Mouse (Mus musculus) stomach, postnatal 0 days (tissue): Measurements from ENCODE around the gene Ift43. TPM values are rescaled to one million over a fixed set of nuclear protein-coding genes. Genes with fewer than 3 reads are reported as not detected.

Experiments used
- ATAC-seq: fragments of 200-750 bp; cut with Nextera tagmentation; 2 replicates; pipeline ENCODE4 v1.8.0; 2017; ENCODE audit not compliant: low FRiP score, low TSS enrichment
- DNase-seq: peaks from one replicate; pipeline ENCODE4 v3.0.0-alpha.2; 2016; ENCODE audit warnings: low spot score
- H3K27ac ChIP-seq: fragments of 300-500 bp; sonication (generic); replicated peaks from 2 replicates; pipeline ENCODE4 v1.5.1; 2014; ENCODE audit warnings: mild to moderate bottlenecking, control low read depth
- H3K27me3 ChIP-seq: fragments of 300-500 bp; sonication (generic); 2 replicates; pipeline ENCODE4 v1.6.1; 2014; ENCODE audit warnings: low read length; ENCODE audit not compliant: control insufficient read depth, insufficient read depth
- H3K36me3 ChIP-seq: fragments of 300-500 bp; sonication (generic); 2 replicates; pipeline ENCODE4 v1.6.1; 2014; ENCODE audit warnings: low read length, mixed read lengths; ENCODE audit not compliant: control insufficient read depth, insufficient read depth
- H3K4me1 ChIP-seq: fragments of 300-500 bp; sonication (generic); replicated peaks from 2 replicates; pipeline ENCODE4 v1.6.1; 2014; ENCODE audit warnings: antibody characterized with exemption; ENCODE audit not compliant: control insufficient read depth, insufficient read depth
- H3K4me2 ChIP-seq: fragments of 300-500 bp; sonication (generic); replicated peaks from 2 replicates; pipeline ENCODE4 v1.6.1; 2014; ENCODE audit warnings: low read depth, mild to moderate bottlenecking, control low read depth, moderate library complexity
- H3K4me3 ChIP-seq: fragments of 300-500 bp; sonication (generic); 2 replicates; pipeline ENCODE4 v1.5.1; 2014; ENCODE audit warnings: low read depth, low read length, control low read depth
- H3K9ac ChIP-seq: fragments of 300-500 bp; sonication (generic); 2 replicates; pipeline ENCODE4 v1.6.1; 2014; ENCODE audit warnings: mild to moderate bottlenecking, low read length, control low read depth, mixed read lengths
- H3K9me3 ChIP-seq: fragments of 300-500 bp; sonication (generic); 2 replicates; pipeline ENCODE4 v1.6.1; 2016; ENCODE audit warnings: low read length; ENCODE audit not compliant: control insufficient read depth
- CTCF ChIP-seq: IDR thresholded peaks from 2 replicates; pipeline ENCODE4 v1.5.1; 2016; ENCODE audit warnings: antibody characterized with exemption, low read depth, mild to moderate bottlenecking, moderate library complexity
- EP300 ChIP-seq: optimal IDR thresholded peaks from 2 replicates; pipeline ENCODE3; 2016; ENCODE audit warnings: antibody characterized with exemption
- WGBS: fragments of 180-500 bp; shearing (Covaris S2); extraction: QIAGEN DNeasy Blood & Tissue Kit; methylation state at CpG from one replicate; pipeline ENCODE4 v1.1.7; 2014; 5-methylcytosine and 5-hydroxymethylcytosine counted together
- polyA plus RNA-seq: library from polyadenylated mRNA; unstranded; fragments of >200 nt; fragmentation: Nextera tagmentation; extraction: Ambion mirVana; gene quantifications from 2 replicates; pipeline ENCODE4 v1.2.1, GENCODE M21; 2015

Ift43 gene
- polyA plus RNA-seq, 1 experiment from 2014 or later = 48.0 TPM

DNA sequence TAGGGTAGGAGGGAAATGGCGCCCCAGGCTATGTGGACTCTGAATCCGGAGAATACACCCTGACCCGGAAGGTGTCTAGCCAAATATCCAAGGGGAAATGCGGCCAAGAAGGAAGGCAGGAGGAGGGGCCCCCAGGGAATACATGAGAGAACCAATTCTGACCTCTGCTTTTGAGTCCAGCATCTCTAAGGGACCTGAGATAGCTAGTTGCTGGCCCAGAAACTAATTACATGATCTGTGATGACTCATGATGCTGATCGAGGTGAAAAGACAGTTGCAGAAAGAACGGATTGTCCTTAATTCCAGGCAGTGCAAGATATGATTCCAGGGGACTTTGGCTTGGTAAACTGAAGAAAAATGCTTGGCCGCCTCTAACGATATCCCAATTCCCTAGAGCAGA is 25.4 kb upstream of the Ift43 start:
- Histone ChIP-seq H3K4me2 (no peak overlapping the region), H3K4me1 (no peaks in the 10 kb centered on the region), H3K27me3 (no peaks in the 10 kb centered on the region), H3K36me3 (no peaks in the 10 kb centered on the region), H3K27ac (no peak overlapping the region), H3K9ac (no peak overlapping the region), H3K9me3 (no peaks in the 10 kb centered on the region), H3K4me3 (no peak overlapping the region)
- TF ChIP-seq EP300 = no peak
- no peak for TF ChIP-seq CTCF
- WGBS = 85% methylated on average over 8 of the region's 8 CpGs
- DNase-seq (no peak), ATAC-seq (no peak)

DNA sequence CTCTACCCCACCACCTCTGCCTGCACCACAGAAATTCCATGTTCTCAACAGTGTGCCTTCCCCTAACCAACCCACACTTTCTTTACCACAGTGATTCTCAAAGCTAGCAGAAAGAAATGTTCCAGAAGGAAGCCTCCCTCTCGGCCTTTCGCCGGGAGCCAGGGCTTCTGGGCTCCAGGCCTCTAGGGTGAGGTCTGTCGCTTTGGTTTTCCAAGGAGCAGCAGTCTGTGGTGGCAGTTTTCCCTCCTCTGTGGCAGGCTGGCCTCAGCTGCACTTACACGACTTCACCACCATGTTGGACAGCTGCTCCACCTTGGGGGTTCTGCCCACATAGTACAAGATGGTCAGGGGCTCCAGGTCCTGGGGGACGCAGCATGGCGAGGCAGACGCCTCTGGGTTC is 24.8 kb upstream of the Ift43 start:
- Histone ChIP-seq H3K9ac (no peak overlapping the region), H3K9me3 (no peaks in the 10 kb centered on the region), H3K36me3 (no peaks in the 10 kb centered on the region), H3K27me3 (no peaks in the 10 kb centered on the region), H3K4me3 (no peak overlapping the region), H3K4me2 (no peak overlapping the region), H3K27ac (no peak overlapping the region), H3K4me1 (no peaks in the 10 kb centered on the region)
- DNase-seq (no peak), ATAC-seq (no peak)
- WGBS = 84% methylated on average over 8 of the region's 8 CpGs
- TF ChIP-seq CTCF = no peak
- TF ChIP-seq EP300 = no peak

GRCm38 (mm10) chr12:86059341-86059740 is 23.0 kb upstream of the Ift43 start:
- Histone ChIP-seq H3K27ac (no peak overlapping the region), H3K36me3 (no peaks in the 10 kb centered on the region), H3K4me1 (no peaks in the 10 kb centered on the region), H3K4me2 (no peak overlapping the region), H3K9ac (no peak overlapping the region), H3K4me3 (no peak overlapping the region), H3K27me3 (no peaks in the 10 kb centered on the region), H3K9me3 (no peaks in the 10 kb centered on the region)
- WGBS = 44% methylated on average over 6 of the region's 6 CpGs
- DNase-seq = no peak
- no peak for ATAC-seq
- no peak for TF ChIP-seq CTCF
- no peak for TF ChIP-seq EP300

- ATAC-seq (no peak), DNase-seq (no peak)
- Histone ChIP-seq H3K9ac (no peak overlapping the region), H3K9me3 (no peaks in the 10 kb centered on the region), H3K27me3 (no peaks in the 10 kb centered on the region), H3K4me2 (no peak overlapping the region), H3K27ac (no peak overlapping the region), H3K4me3 (no peak overlapping the region), H3K36me3 (no peaks in the 10 kb centered on the region), H3K4me1 (no peaks in the 10 kb centered on the region)
- no peak for TF ChIP-seq CTCF
- no peak for TF ChIP-seq EP300
Observed at GRCm38 (mm10) chr12:86064796-86065195, 17.5 kb upstream of the Ift43 start.

- no peak for TF ChIP-seq EP300
- Histone ChIP-seq H3K9me3 (no peaks in the 10 kb centered on the region), H3K36me3 (no peaks in the 10 kb centered on the region), H3K4me3 (no peak overlapping the region), H3K4me1 (no peaks in the 10 kb centered on the region; the same call in 1 of the 2 replicates), H3K4me2 (no peak overlapping the region), H3K27me3 (no peaks in the 10 kb centered on the region), H3K27ac (no peak overlapping the region), H3K9ac (no peak overlapping the region)
- WGBS = 89% methylated on average over 6 of the region's 6 CpGs
- no peak for DNase-seq
- ATAC-seq = no peak
Observed at GRCm38 (mm10) chr12:86071432-86071831, 10.9 kb upstream of the Ift43 start.

DNA sequence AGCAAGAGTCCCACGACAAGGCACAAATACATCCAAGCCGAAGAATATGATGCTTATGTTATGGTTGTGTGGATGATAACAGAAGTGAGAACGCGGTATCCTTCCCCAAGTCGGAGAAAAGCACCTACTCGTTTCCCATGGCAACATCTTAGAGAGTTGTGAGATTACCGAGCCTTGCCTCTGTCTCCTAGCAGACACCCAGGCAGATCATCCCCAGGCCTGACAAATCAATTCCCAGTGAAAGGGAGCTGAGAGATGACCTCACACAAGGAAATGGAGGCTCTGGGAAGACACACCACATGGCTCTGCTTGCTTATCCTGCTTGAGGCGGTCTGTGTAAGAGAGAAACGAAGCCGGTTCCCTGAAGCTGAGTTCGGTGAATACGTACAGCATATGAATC is 7.7 kb upstream of the Ift43 start:
- no peak for ATAC-seq
- Histone ChIP-seq H3K27ac (no peak overlapping the region), H3K9me3 (no peaks in the 10 kb centered on the region), H3K9ac (no peak overlapping the region), H3K4me3 (no peak overlapping the region), H3K4me2 (no peak overlapping the region), H3K4me1 (no peaks in the 10 kb centered on the region; the same call in 1 of the 2 replicates), H3K27me3 (no peaks in the 10 kb centered on the region), H3K36me3 (no peaks in the 10 kb centered on the region)
- TF ChIP-seq CTCF (no peak), EP300 (no peak)
- DNase-seq = no peak
- 77% methylated on average over 12 of the region's 12 CpGs for WGBS
